Mouse (Mus musculus): Measurements from ENCODE around the gene Crtac1.

Crtac1 gene

GRCm38 (mm10) chr19:42415042-42415441 lies 16.5 kb downstream of the Crtac1 start:
- no peak for DNase-seq

- no peak for DNase-seq
These were observed 21.7 kb downstream of the Crtac1 start for GRCm38 (mm10) chr19:42409856-42410255.

- no peak for DNase-seq
These were observed 22.4 kb downstream of the Crtac1 start for GRCm38 (mm10) chr19:42409226-42409625.

GRCm38 (mm10) chr19:42404364-42404763 lies 27.2 kb downstream of the Crtac1 start:
- no peak for DNase-seq

GRCm38 (mm10) chr19:42399974-42400373 lies 31.6 kb downstream of the Crtac1 start:
- no peak for DNase-seq

GRCm38 (mm10) chr19:42397281-42397680 lies 34.3 kb downstream of the Crtac1 start:
- no peak for DNase-seq

- no peak for DNase-seq
These were observed 36.6 kb downstream of the Crtac1 start for GRCm38 (mm10) chr19:42394848-42395534.

GRCm38 (mm10) chr19:42393920-42394319 lies 37.7 kb downstream of the Crtac1 start:
- no peak for DNase-seq

GRCm38 (mm10) chr19:42392094-42392493 lies 39.5 kb downstream of the Crtac1 start:
- DNase-seq = no peak

GRCm38 (mm10) chr19:42389574-42389973 lies 42.0 kb downstream of the Crtac1 start:
- DNase-seq = no peak

- no peak for DNase-seq
These were observed 46.5 kb downstream of the Crtac1 start for GRCm38 (mm10) chr19:42384981-42385598.

GRCm38 (mm10) chr19:42380981-42381373 lies 50.6 kb downstream of the Crtac1 start:
- DNase-seq = no peak

- DNase-seq = no peak
These were observed 51.1 kb downstream of the Crtac1 start for GRCm38 (mm10) chr19:42380321-42380980.

GRCm38 (mm10) chr19:42379798-42380197 lies 51.8 kb downstream of the Crtac1 start:
- no peak for DNase-seq

- no peak for DNase-seq
These were observed 54.4 kb downstream of the Crtac1 start for GRCm38 (mm10) chr19:42377206-42377605.

- no peak for DNase-seq
These were observed 68.0 kb downstream of the Crtac1 start for GRCm38 (mm10) chr19:42363551-42363950.

GRCm38 (mm10) chr19:42358406-42358805 lies 73.2 kb downstream of the Crtac1 start:
- no peak for DNase-seq

GRCm38 (mm10) chr19:42356854-42357253 lies 74.7 kb downstream of the Crtac1 start:
- DNase-seq = no peak

GRCm38 (mm10) chr19:42355476-42355875 lies 76.1 kb downstream of the Crtac1 start:
- no peak for DNase-seq

GRCm38 (mm10) chr19:42341183-42341582 lies 90.4 kb downstream of the Crtac1 start:
- DNase-seq = no peak

GRCm38 (mm10) chr19:42332081-42332736 lies 99.4 kb downstream of the Crtac1 start:
- no peak for DNase-seq

- DNase-seq = no peak
These were observed 100.1 kb downstream of the Crtac1 start for GRCm38 (mm10) chr19:42331446-42331845.

GRCm38 (mm10) chr19:42328160-42328559 lies 103.4 kb downstream of the Crtac1 start:
- no peak for DNase-seq

- DNase-seq = no peak
These were observed 105.7 kb downstream of the Crtac1 start for GRCm38 (mm10) chr19:42325894-42326293.

All from cerebellum, adult 11-12 months (tissue).